Mouse (Mus musculus): ENCODE results near the gene Pla2g4e.

- TF ChIP-seq CTCF (IDR thresholded peaks at IDR 0.05; ENCODE audit: extremely low read depth, insufficient read length, insufficient replicate concordance, low read depth, low read length) (no peak), POLR2A (IDR thresholded peaks at IDR 0.05; ENCODE audit: low read depth, low read length) (no peak)
These were observed 85.7 kb downstream of the Pla2g4e start for GRCm38 (mm10) chr2:120159434-120159833.
